In genomic region chr7:74354527-74355256, GRCm38 (mm10) we compare ENCODE assay signal across 8 mouse cellular contexts.
DNase-seq lines count a peak whose midpoint lies in the region; ATAC-seq and TF ChIP-seq lines count a peak whose summit lies in the region.

No protein-coding gene starts in this region.

- peak; percentile 67 for TF ChIP-seq CTCF in E14TG2a.4 (conservative IDR thresholded peaks at IDR 0.05; ENCODE audit: low read length)

- H3K4me3 ChIP-seq in heart, embryonic 15.5 days = no peak overlapping the region
- no peak overlapping the region for H3K4me3 ChIP-seq in E14TG2a.4 (replicated peaks; ENCODE audit: low read length)
- no peak overlapping the region for H3K4me3 ChIP-seq in hindbrain, embryonic 12.5 days
- H3K4me3 ChIP-seq in limb, embryonic 11.5 days (ENCODE audit: low read depth, low read length) = no peak overlapping the region
- H3K4me3 ChIP-seq in neural tube, embryonic 13.5 days = no peak overlapping the region

- no peaks in the 10 kb centered on the region for H3K4me1 ChIP-seq in heart, embryonic 15.5 days (replicated peaks)
- H3K4me1 ChIP-seq in E14TG2a.4 (replicated peaks; ENCODE audit: low read depth, low read length) = no peaks in the 10 kb centered on the region
- peaks cover 16% of the 10 kb centered on the region for H3K4me1 ChIP-seq in hindbrain, embryonic 12.5 days
- H3K4me1 ChIP-seq in limb, embryonic 11.5 days (ENCODE audit: control insufficient read depth, insufficient read depth, low read length) = peaks cover 15% of the 10 kb centered on the region
- peaks cover 29% of the 10 kb centered on the region for H3K4me1 ChIP-seq in neural tube, embryonic 13.5 days (replicated peaks)

- WGBS in heart, embryonic 15.5 days = 46% methylated on average over 8 of the region's 8 CpGs
- WGBS in hindbrain, embryonic 12.5 days = 63% methylated on average over 8 of the region's 8 CpGs
- WGBS in limb, embryonic 11.5 days = 48% methylated on average over 8 of the region's 8 CpGs
- WGBS in neural tube, embryonic 13.5 days = 52% methylated on average over 8 of the region's 8 CpGs

- H3K9ac ChIP-seq in heart, embryonic 15.5 days = no peak overlapping the region
- no peak overlapping the region; the same call in 1 of the 2 replicates for H3K9ac ChIP-seq in hindbrain, embryonic 12.5 days
- H3K9ac ChIP-seq in limb, embryonic 11.5 days (ENCODE audit: low read length) = no peak overlapping the region
- peak overlapping the region; percentile 34 for H3K9ac ChIP-seq in neural tube, embryonic 13.5 days

- intact Hi-C loops in gastrocnemius, postnatal 36 days (cut with DNase I) = loop anchor here (1.0 to 10.0 kb wide), 3 partner anchors 542 to 700 kb away; partner anchors contain the start of gene Fam174b

- H3K36me3 ChIP-seq in heart, embryonic 15.5 days = no peaks in the 10 kb centered on the region
- H3K36me3 ChIP-seq in E14TG2a.4 (ENCODE audit: insufficient read depth, low read length) = no peaks in the 10 kb centered on the region
- H3K36me3 ChIP-seq in hindbrain, embryonic 12.5 days = no peaks in the 10 kb centered on the region
- no peaks in the 10 kb centered on the region for H3K36me3 ChIP-seq in limb, embryonic 11.5 days (ENCODE audit: control insufficient read depth, insufficient read depth, low read length)
- no peaks in the 10 kb centered on the region for H3K36me3 ChIP-seq in neural tube, embryonic 13.5 days

- ATAC-seq in heart, embryonic 15.5 days (replicated peaks; ENCODE audit: insufficient number of reproducible peaks, insufficient read depth, low FRiP score, low read depth) = 0 out of 2 replicates have a peak, but pooled peaks have one; percentile 27
- peak; percentile 47 for ATAC-seq in hindbrain, embryonic 12.5 days (ENCODE audit: low FRiP score)
- ATAC-seq in limb, embryonic 11.5 days (ENCODE audit: insufficient number of reproducible peaks, low FRiP score, low TSS enrichment, low read depth) = 0 out of 2 replicates have a peak, but pooled peaks have one; percentile 8
- ATAC-seq in neural tube, embryonic 13.5 days (ENCODE audit: low read depth) = peak; percentile 52; the same call in 1 of the 2 replicates

- no peak for DNase-seq in heart, adult 8-10 months (ENCODE audit: low spot score)
- peak; percentile 92 for DNase-seq in embryo, embryonic 10 days (ENCODE audit: low spot score)
- peak; percentile 70 for DNase-seq in limb, embryonic 11.5 days (ENCODE audit: low spot score)
- no peak for DNase-seq in gastrocnemius, postnatal 36 days

- H3K4me2 ChIP-seq in heart, embryonic 15.5 days = no peak overlapping the region
- H3K4me2 ChIP-seq in hindbrain, embryonic 12.5 days (replicated peaks) = no peak overlapping the region
- H3K4me2 ChIP-seq in limb, embryonic 11.5 days (ENCODE audit: low read depth, severe bottlenecking) = no peak overlapping the region
- no peak overlapping the region for H3K4me2 ChIP-seq in neural tube, embryonic 13.5 days

- H3K9me3 ChIP-seq in heart, embryonic 15.5 days (replicated peaks) = no peaks in the 10 kb centered on the region
- no peaks in the 10 kb centered on the region for H3K9me3 ChIP-seq in E14TG2a.4 (ENCODE audit: low read length)
- no peaks in the 10 kb centered on the region for H3K9me3 ChIP-seq in hindbrain, embryonic 12.5 days (replicated peaks)
- no peaks in the 10 kb centered on the region for H3K9me3 ChIP-seq in limb, embryonic 11.5 days (ENCODE audit: control insufficient read depth, low read length)
- H3K9me3 ChIP-seq in neural tube, embryonic 13.5 days = no peaks in the 10 kb centered on the region

- H3K27ac ChIP-seq in heart, embryonic 15.5 days = no peak overlapping the region
- peak overlapping the region; percentile 70 for H3K27ac ChIP-seq in hindbrain, embryonic 12.5 days
- H3K27ac ChIP-seq in limb, embryonic 11.5 days (replicated peaks; ENCODE audit: low read depth, low read length) = no peak overlapping the region
- H3K27ac ChIP-seq in neural tube, embryonic 13.5 days (replicated peaks) = peak overlapping the region; percentile 70

- H3K27me3 ChIP-seq in heart, embryonic 15.5 days = no peaks in the 10 kb centered on the region
- no peaks in the 10 kb centered on the region for H3K27me3 ChIP-seq in E14TG2a.4 (ENCODE audit: insufficient read depth, low read length)
- H3K27me3 ChIP-seq in hindbrain, embryonic 12.5 days = no peaks in the 10 kb centered on the region
- no peaks in the 10 kb centered on the region for H3K27me3 ChIP-seq in limb, embryonic 11.5 days (ENCODE audit: control insufficient read depth, insufficient read depth, low read length)
- no peaks in the 10 kb centered on the region for H3K27me3 ChIP-seq in neural tube, embryonic 13.5 days

Comparison
In these comparisons a context has a peak if more than half of its experiments do, and no peak if none do; other contexts are left out.
1. H3K27ac ChIP-seq: peak in hindbrain, embryonic 12.5 days (single experiment) and neural tube, embryonic 13.5 days (single experiment); none in heart, embryonic 15.5 days (single experiment) and limb, embryonic 11.5 days (single experiment).
2. DNase-seq: peak in embryo, embryonic 10 days (single experiment) and limb, embryonic 11.5 days (single experiment); none in heart, adult 8-10 months (single experiment) and gastrocnemius, postnatal 36 days (0 of 2).
3. Peak in every context shown above with its lines, with median percentiles within 50 percentile points of each other: ATAC-seq.